Mouse (Mus musculus) adrenal gland, adult 18-20 months (tissue): ENCODE measurements at regions not wholly inside any gene's neighbourhood (a gene's known extent, or its start where the extent isn't known, plus 50 kb on each side); places are given as distances from the start of the nearest gene placed in this dataset.
"Not testable (repeated sequence)": the region's sequence is repeated elsewhere in the genome, so short reads cannot be mapped to it uniquely, and the experiment has no call there.

Source experiments
- DNase-seq, 2 experiments: peaks; one replicate each; pipeline ENCODE4 v3.0.0; 2021 to 2022; ENCODE audit warnings: low spot score in 2 of 2

DNA sequence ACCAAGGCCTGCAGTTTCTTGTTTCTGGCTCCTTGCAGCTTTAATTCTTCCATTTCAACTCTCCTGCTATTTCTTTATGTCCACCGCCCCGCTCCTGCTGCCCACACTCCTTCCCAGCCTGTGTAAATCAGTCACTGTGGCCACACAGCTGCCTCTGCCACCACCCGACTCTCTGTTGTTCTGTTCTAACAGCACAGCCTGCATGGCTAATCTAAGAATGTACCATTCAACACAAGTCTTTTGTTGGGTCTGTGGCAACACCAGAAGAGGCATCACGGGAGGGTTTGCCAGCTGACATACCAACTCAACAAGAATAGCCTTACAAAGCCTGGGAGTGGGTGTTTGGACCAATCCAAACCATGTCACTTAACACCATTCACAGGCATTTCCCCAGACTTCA lies 264.9 kb upstream of the Pum3 start:
- no peak for DNase-seq

DNA sequence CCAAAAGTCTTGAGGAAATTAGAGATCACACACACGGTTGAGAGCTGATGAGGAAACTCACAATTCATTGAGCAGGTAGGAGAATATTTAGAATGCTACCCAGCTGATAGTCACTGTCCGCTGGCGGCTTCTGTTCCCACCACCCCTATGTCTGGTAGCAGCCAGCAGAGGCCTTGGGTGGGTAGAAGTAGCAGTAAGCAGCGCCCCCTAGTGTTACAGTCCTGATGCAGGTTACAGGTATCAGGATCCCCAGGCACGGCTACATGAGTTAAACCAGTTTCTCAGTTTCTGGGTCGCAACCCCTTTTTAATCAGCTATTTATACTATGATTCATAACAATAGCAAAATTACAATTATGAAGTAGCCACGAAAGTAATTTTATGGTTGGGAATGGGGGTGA lies 264.1 kb upstream of the Pum3 start:
- DNase-seq, result no peak

DNA sequence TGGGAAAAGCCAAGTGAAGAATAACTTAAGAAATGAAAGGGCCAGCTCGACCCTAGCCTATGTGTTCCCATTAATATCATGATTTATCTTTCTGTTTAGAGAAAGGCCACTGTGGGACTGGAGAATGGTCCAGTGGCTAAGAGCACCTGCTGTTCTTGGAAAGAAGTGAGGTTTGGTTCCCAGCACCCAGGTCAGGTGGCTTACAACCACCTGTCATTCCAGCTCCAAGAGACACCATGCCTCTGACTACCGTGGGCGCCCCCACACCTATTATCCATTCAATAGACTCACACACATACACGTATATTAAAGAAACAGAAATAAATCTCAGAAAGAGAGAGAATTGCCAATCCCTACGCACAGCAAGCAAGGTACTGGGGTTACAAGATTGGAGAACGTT lies 263.3 kb upstream of the Pum3 start:
- no peak for DNase-seq

DNA sequence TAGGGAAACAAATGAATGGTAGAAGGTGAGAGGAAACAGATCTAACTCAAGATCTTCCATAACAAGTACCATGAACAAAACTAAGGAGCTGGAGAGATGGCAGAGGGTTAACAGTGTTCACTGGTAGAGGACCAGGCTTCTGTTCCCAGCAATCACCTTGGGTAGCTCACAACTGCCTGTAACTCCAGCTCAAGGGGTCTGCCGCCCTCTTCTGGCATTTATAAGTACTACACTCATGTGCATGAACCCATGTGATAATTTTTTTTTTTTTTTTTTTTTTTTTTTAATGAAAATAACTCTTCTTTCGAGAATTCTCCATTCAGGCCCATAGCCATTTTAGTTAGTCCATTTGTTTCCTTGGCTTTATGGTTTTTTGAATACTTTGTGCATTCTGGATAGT lies 253.8 kb upstream of the Pum3 start:
- no peak for DNase-seq

DNA sequence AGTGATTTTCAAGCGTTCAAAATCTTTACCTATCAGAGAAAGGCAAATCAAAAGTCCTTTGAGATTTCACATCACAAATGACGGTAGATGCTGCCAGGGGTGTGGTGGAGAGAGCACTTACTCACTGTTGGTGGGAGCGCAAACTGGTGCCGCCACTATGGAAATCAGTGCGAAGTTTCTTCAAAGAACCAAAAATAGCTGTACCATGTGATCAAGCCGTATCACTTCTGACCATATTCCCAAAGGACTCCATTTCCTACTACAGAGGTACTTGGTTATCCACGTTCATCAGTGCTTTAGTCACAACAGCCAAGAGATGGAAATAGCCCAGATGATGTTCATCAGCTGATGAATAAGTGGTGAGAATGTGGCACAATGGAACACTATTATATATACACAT lies 249.8 kb upstream of the Pum3 start:
- DNase-seq, result no peak

DNA sequence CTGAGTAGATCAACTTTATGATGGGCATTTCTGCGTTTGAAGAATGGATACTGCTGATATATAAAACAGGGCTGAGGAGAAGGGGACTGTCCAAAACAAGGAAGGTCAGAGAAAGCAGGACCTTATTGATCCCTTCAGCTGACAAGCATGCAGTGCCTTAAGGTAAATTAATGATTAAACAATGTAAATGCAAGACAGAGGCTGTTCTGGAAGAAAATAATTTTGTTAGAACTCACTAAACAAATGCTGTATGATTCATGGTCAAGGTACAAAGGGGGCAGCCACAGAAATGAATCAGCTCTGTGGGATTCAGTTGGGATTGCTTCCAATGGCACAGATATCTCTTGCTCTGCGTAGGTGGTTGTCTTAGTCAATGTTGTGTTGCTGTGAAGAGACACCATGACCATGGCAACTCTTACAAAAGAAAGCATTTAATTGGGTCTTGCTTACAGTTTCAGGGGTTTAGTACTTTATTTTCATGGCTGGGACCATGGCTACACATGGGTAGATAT lies 243.1 kb upstream of the Pum3 start:
- DNase-seq, result no peak

DNA sequence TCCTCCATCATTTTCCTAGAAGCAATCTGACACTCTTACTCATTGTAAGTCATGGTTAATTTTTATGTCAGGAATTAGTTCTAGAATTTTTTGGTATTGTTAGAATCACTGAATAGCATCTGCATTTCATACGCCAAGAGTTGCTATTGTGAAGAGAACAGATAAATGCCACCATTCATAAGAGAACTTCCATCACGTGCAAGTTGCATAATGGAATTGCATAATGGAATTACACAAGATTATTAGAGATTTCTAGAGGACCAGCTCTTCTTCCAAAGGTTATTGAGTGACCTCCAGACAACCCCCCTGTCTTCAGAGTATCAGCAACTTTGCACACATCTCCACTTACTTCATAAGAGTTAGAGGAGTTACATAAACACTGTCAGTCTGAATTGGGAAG lies 233.7 kb upstream of the Pum3 start:
- DNase-seq, result no peak

DNA sequence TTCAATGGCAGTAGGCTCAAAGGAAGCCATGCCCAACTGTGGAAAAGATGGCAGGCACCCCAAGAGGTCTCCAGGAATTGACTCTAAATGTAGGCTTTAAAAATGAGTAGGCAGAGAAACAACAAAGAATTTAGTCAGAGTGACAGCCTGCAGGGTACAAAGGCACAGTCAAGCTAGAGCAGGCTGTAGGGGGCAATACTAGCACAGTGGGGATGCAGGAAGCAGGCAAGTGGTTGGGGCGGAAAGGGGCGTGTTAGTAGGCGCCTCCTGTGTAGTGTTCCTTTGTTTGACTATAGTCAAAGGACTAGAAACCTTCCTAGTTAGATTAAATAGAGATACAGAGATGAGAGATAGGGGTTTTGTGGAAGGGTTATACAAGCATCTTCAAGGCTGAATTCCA lies 211.4 kb upstream of the Pum3 start:
- DNase-seq, result no peak

DNA sequence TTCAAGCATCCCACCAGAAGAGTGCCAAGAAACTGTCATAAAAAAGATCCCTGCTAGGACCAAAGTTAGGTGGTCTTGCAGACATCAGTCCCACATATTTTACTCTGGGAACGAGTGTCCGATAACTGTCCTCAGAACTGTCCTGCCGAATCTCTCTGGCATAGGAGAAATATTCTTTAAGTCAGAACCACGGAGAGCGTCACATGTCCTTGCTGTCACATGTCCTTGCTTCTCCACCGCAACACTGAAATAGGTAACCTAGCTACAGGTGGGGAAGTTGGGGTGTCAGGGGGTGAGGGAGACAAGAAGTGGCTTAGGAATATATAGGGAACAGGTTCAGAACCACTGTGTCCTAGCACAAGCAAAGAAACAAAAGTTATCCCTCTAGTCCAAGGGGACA lies 203.5 kb upstream of the Pum3 start:
- DNase-seq, result no peak

DNA sequence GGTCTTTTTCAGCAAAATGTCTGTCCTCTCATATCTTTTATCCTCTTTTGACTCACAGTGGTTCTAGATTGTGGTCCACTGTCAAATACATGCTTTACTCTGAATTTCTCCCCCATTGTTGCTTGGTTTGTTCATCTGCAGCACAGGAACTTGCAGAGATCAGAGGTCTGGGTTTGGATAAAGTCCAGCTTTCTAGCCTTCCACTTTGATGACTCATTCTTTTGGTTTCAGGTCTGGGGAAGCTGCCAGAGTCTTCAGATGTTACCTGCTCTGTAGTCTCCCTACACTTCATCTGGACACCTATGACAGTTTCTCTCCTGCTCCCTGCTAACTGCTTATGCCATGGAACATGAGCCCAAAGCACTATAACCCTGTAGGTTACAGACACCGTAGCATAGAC lies 198.0 kb upstream of the Pum3 start:
- DNase-seq, result no peak

DNA sequence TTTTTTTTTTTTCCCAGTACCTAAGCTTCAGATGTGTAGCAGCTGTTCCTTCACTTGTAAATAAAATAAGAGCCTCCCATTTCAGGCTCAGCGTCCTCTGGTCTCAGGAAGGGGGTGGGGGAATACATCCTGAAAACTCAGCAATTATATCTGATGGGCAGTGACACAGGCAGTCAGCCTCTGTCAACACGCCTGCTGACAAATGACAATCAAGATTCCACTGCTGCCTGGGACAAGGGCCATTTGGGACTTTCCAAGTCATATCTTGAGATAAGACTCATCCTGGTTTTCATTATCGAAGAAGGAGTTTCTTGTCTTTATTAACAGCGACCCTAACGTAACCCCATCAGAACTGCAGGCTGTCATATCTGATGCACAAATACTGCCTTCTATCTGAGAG lies 187.9 kb upstream of the Pum3 start:
- no peak for DNase-seq

DNA sequence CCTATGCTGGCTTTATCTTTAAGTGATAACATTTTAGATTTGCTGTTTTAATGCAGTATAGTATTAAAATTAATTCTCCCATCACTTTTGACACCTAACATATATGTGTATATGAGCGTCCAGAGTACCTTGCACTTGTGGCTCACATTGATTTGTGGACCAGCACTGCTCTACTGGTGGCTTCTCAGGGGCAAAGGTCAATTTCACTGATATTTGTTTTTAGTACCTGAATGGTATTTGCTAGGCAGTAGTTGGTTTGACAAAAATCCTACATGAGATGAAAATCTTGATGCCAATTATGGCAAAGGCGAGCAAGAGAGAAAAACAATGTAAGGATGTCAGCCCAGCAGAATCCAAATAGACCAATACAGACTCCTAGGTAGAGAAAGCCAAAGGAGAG lies 177.3 kb upstream of the Pum3 start:
- DNase-seq, result no peak

DNA sequence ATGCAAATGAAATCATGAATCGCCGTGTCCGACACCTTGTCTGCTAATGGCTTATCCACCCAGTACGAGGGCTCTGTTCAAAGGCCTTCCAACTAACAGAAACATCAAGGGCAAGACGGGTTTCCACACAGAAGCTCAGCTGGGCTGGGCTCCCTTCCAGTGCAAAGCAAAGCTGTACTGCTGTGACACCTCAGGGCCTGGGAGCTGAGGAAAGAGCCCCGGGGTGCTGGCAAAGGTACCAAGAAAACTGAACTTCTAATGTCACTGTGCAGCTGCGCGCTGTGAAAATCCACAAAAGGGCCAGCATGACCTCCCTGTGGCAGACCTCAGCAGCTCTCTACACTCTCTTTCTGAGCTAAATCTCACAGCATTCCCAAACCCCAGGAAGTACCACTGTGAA lies 173.7 kb upstream of the Pum3 start:
- DNase-seq, result no peak

DNA sequence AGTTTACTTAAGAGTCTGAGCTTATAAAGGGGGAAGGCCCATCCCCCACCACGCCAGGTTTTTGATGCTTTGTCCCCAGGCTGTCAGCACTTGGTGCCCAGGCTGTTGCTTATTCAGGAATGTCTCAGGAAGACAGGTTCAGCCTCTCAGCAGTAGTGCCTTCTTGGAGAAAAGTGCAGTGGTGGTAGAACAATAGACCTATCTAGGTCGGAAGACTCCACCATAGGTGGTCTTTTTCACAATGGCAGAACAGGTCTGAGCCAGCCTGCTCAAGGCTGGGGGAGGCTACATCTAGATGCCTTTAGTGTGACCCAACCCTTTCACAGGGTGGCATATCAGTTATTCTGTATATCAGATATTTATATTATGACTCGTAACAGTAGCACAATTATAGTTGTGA lies 171.9 kb upstream of the Pum3 start:
- DNase-seq, result no peak

DNA sequence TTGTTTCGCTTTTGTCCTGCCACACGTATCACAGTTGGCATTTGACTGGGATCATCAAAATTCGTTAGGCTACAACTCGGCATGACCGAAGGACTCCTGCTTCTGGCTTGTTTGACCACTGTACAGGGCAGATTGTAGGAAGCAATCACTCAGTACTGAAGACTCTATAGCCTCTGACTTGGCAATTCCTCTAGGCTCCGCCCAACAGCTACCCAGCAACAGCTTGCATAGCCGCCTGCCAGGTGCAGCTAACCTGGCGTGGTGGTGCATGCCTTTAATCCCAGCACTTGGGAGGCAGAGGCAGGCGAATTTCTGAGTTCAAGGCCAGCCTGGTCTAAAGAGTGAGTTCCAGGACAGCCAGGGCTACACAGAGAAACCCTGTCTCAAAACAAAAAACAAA lies 170.8 kb upstream of the Pum3 start:
- DNase-seq, result not testable (repeated sequence)

DNA sequence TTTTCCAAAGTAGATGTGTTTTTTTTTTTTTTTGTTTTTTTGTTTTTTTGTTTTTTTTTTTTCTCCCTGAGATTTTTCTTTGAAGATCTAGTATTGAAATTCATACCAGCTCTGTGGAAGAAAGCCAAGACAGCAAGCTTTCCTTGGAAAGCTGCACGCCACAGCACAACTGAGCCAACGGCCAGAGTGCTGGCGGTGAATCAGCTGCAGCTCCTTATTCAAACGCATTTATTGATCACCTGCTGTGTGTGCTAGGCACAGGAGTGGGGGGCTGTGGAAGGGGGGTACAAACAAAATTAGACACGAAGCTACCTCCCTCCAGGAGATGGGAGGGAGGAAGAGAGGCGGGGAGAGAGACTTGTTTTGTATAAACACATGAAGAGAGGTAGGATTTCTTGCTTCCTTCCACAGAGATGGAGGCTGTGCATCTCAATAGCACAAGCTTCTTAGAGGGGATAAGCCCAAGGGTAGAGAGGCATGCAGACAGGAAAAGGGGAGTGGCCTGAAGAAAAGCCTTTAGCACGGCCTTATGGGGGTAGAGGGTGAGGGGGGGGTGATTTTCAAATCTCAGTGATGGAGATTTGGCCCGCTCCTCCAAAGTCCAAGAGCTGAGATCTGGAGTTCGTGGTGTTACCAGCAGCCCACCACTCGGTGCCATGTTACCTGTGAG lies 170.1 kb upstream of the Pum3 start:
- DNase-seq, result no peak

DNA sequence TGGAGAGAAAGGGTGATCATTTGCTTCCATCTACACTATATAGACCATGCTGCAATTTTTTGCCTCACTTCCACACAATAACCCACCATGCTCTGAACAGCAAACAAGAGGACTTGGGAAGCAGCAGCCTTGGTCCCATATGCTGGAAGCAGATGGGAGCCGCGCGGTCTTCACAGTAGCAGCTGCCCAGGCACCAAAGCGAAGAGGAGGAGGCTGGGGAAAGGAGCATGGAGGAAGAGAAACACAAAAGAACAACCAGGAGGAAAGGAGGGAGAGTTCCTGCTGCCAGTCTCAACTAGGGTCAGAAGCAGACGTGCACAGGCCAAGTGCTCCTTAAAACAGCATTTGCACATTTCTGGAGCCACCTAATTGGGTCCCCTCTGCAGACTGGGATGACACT lies 168.7 kb upstream of the Pum3 start:
- no peak for DNase-seq

DNA sequence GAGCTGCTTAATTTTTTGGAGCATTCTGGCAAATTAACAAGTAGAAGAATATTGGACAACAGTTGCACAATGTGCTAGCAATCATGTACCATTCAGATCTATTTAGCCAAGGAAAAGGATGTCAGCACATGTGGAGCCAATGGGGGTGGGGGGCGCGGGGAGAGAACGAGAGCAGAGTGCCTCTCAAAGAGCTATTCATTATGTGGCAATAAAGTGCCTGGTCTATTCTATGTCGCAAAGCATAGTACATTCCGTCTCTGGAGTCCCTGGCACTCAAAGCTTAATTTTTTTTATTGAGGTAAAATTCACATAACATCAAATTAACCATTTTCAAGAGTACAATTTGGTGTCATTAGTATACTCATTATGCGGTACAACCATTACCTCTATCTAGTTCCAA lies 155.9 kb upstream of the Pum3 start:
- DNase-seq, result no peak

DNA sequence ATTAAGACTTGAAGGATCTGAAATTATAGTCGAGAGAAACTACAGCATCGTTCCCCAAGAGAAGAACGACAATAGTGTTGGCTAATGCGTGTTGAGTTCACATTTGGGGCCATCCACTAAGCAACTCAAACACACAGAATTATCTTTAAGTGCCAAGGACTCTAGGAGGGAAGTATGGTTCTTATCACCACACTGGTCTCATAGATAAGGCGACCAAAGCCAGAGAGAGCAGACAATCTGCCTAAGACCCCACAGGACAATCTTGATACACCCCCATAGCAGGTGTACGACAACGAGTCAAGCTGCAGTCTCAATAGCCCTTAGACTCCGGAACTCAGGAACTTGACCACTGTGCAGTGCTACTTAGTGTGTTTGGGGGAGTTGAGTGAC lies 152.5 kb upstream of the Pum3 start:
- DNase-seq, result no peak

DNA sequence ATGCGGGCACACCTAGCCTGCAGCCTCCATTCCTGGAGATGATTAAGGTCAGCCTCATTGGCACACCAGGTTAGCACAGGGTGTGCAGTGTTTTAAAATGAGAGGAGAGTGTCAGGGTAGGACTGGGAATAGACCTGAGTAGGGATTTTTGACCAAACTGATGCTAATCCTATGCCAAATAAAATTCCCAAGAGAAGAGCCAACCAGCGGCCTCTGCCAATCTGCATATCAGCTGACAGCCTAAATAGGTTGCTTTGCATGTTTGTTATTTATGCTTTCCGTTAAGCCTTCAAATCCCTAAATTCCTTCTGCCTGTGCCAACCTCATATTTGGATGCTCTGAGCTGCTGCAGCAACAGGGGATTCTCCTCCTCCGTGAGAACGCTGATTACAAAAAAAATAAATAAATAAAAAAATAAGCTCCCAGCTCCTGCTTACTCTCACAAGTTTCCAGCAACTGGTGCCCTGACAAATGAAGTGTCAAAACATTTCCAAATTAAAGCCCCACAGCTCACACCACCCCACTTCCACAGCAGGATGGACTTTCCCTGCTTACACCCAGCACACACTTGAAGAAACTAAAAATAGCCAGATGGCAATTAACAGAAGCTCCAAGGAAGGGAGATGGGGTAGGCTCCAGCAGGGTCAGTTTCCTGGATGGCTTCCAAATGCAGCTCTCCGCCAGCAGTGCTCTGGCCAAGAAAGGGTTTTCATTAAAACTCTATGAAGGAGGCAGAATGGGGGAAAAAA lies 151.9 kb upstream of the Pum3 start:
- no peak for DNase-seq

DNA sequence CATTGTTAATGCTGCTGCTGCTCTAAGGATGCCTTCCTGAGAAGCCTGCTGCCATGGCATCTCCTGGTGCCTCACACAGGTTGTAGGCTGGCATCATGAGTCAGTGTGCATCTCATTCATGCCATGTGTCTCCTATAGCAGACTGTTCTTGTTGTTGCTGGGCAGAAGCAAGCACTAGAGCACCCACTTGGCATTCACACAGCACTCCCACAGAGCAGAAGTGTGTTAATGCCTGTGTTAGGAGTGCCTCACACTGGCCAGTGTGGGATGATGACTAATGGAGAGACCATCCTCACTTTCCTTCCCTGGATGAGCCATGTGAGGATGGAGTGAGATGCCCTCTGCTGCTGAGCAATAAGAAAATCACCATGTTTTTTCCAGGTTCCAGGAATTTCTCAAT lies 146.9 kb upstream of the Pum3 start:
- no peak for DNase-seq

DNA sequence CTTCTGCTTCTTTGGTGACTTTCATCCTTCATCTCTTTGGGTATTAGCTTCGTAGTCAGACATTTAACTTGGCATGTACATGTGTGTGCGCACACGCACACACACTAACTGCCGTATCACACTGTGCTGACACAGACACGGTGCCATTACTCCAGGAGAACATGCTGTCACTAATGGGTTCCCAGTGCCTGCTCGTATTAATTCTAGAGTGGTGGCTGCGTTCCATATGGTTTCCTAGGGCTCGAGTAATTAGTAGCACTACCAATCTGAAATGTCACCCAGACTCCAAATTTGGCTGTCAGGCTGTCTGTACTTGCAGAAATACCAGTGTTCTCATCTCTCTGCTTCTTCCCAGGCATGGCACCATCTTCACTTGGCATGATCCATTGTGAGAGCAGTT lies 137.3 kb upstream of the Pum3 start:
- no peak for DNase-seq

DNA sequence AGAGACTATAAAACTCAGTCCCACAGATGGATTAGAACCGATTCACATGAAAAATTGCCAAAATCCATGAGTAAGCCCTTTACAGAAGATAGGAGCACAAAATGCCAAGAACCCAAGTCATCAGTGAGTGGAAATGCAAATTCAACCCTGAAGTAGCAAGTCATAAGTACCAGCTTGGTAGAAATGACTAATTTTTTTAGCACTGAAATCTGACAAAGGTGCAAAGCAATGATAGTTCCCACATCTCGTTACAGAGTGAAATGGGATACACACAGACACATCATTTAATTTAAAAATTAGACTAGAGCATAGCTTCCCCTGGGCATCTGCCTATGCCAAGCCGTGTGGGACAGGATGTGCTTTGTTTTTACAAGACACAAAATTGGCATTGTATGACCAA lies 136.4 kb upstream of the Pum3 start:
- DNase-seq, result no peak
